Mouse (Mus musculus) heart, adult 18-20 months (tissue): ENCODE results near the gene Eea1. TPM values are rescaled to one million over a fixed set of nuclear protein-coding genes. Genes with fewer than 3 reads are reported as not detected.

Experiments
- DNase-seq, 2 experiments: peaks; one replicate each; pipeline ENCODE4 v3.0.0; 2021 to 2022; ENCODE audit warnings: mixed read lengths in 1 of 2
- total RNA-seq, 2 experiments: library from RNA; stranded (reverse); gene quantifications; 2 replicates each; pipeline ENCODE4 v1.2.3; 2021

The Eea1 gene
- total RNA-seq, 2 experiments from 2014 or later = 32.7 to 37.2 TPM

- DNase-seq = no peak
These were observed 9.0 kb downstream of the Eea1 start for GRCm38 (mm10) chr10:95949410-95949809.

- no peak for DNase-seq
These were observed 9.7 kb downstream of the Eea1 start for GRCm38 (mm10) chr10:95950194-95950593.

- no peak for DNase-seq
These were observed 10.3 kb downstream of the Eea1 start for GRCm38 (mm10) chr10:95950797-95951196.

DNA sequence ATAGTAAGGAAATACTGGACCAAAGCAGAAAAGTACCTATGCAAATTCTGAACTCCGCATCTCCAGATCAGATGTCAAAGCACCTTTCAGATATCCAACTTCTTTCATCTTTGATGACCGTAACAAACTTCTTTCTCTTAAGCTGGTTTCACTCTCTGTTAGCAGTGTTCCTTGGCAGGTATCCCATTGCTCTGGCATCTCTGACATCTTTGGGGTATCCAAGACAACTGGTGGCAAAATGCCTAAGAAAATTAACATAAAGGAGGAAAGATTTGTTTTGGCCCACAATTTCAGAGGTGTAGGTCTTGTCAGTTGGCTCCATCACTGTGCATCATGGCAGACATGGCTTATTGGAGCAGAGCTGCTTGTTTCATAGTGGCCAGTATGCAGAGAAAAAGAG is 10.9 kb downstream of the Eea1 start:
- no peak for DNase-seq

DNA sequence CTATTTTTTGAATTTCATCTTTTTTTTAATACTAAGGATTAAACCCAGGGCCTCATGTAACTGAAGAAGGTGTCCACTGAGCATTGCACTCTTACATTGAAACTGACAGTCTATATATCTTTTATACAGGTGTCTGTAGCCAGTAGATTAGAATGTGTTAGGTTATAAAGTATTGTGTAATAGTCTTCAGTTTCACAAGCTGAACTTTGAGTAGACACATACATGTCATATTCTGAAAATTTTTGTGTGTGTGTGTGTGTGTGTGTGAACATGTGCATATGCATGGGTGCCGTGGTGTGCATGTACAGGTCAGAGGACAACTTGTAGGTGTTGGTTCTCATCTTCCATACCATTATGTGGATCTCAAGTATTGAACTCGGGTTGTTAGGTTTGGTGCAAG is 16.2 kb downstream of the Eea1 start:
- DNase-seq = no peak

GRCm38 (mm10) chr10:95957574-95957973 is 17.1 kb downstream of the Eea1 start:
- DNase-seq = peak in 1 of 2 experiments; percentile 18

DNA sequence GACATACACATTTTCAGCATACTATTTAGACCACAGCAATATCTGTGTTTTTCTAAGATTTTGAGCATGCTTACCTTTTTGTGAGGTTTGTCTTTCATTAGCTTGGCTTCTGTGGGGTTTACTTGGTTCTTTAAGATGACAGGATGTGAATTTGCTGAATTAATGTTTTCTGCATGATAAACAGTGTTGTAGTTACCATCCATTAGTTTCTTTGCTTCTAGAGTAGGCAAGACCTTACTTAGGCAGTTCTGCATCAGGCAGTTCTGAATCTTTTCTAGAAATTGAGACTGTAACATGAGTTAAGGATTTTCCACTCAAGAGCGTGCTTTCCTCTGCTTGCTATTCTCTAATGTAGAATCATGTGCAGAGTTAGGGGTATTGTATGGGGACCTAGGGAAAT is 24.2 kb downstream of the Eea1 start:
- no peak for DNase-seq

- DNase-seq = no peak
These were observed 29.2 kb downstream of the Eea1 start for GRCm38 (mm10) chr10:95969694-95970093.

- DNase-seq = peak; percentile 30 to 35
These were observed 30.3 kb downstream of the Eea1 start for GRCm38 (mm10) chr10:95970744-95971212.

- DNase-seq = peak in 1 of 2 experiments; percentile 22
These were observed 30.9 kb downstream of the Eea1 start for GRCm38 (mm10) chr10:95971341-95971740.

GRCm38 (mm10) chr10:95971942-95972341 is 31.5 kb downstream of the Eea1 start:
- no peak for DNase-seq

DNA sequence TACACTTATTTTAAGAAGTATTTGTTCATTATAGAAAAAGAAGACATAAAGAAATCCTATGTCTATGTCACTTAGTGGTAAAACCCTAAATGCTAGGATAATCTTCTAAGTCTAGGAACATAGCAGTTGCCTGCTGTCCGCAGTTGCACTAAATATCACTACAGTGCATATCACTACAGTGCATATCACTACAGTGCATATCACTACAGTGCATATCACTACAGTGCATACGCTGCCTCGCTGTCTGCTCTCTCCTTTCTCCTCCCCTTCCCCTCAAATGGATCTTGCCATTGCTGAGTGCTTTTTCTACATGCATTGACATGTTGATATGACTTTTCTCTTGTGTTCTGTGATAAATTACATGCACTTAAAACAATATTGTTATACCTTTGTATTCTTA is 34.0 kb downstream of the Eea1 start:
- DNase-seq = no peak

DNA sequence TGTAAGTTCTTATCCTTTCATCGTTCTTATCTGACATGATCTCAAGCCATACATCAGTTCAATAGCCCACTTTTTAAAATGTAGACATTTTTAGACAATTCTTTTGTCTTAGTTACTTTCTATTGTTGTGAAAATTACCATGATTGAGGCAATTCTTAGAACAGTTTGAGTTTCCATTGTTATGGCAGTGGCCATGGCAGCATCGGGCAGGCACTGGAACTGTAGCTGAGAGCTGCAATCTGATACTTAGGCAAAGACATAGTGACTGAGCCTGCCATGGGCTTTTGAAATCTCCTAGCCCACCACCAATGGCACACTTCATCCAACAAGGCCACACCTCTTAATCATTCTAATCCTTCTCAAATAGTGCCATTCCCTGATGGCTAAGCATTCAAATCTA is 36.3 kb downstream of the Eea1 start:
- DNase-seq = no peak

- DNase-seq = no peak
These were observed 49.3 kb downstream of the Eea1 start for GRCm38 (mm10) chr10:95989731-95990130.

DNA sequence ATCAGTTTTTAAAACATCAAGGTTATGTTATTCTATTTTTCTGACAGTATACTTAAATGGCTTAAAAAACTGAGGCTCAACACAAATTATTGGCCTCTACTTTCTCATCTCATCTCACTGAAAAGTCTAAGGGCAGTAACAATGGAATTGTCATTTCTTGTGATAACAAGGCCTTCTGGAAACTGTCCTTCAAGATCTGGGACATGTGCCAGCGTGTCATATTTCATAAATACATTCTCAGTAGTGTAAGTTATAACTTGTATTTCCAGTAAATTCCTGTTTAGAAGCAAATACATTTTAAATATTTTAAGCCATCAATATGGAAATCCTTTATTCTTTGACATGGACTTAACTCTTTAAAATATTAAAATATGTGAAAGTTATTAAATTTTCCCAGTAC is 50.7 kb downstream of the Eea1 start:
- DNase-seq = no peak

DNA sequence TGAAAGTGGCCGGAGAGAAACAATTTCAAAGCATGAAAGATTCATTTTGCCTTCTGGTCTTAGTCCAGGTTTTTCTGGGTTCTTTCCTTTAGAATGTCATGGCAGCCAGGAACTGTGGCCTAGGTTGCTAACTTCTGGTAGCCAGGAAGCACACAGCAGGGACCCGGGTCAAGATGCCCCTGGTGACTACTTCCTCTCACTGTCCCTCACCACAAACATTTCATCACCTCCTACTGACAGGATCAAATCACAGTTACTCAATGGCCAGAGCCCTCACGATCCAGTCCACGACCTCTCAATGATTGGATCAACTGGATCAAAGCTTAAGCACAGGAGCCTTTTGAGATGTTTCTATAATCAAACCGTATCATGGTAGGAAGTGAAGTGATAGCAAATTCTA is 60.5 kb downstream of the Eea1 start:
- DNase-seq = no peak

- DNase-seq = peak in 1 of 2 experiments; percentile 9
These were observed 75.3 kb downstream of the Eea1 start for GRCm38 (mm10) chr10:96015738-96016137.

DNA sequence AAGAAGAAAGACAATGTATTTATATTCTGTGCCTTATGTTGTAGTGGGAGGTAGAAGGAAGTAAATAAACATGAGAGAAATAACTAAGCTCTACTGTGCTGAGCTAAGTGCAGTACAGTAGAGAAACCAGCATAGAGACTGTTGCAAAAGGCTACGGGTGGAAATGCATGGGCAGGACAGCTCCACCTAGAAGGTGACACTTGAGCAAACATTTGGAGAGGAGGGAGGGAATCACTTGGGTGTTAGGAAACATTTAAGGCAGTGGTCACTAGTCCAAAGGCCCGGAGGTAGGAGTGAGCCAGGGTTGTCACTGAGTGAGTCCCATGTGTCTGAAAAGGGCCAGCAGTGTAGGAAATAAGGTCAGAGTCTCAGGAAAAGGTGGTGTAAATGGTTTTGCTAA is 77.0 kb downstream of the Eea1 start:
- no peak for DNase-seq

- DNase-seq = peak; percentile 47 to 61
These were observed 93.0 kb downstream of the Eea1 start for GRCm38 (mm10) chr10:96033356-96033984.

DNA sequence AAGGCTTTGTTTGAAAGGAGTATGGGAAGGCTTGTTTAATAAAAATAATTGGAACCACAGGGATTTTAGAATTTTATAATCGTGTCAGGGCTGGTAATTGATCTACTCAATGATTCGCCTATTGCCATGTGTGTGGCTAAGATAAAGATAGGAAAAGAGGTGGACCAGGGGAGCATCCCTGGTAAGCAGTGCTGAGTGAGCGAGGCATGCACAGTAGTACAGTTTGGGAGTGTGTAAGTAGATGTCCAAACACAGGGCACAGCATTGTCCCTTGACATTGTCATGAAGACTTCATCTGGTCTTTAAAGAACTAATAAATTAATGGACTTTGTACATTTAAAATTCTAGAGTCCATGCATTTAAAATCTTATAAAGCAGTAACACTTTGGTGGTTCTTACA is 93.7 kb downstream of the Eea1 start:
- no peak for DNase-seq

- no peak for DNase-seq
These were observed 95.5 kb downstream of the Eea1 start for GRCm38 (mm10) chr10:96035951-96036350.

GRCm38 (mm10) chr10:96044216-96044615 is 103.8 kb downstream of the Eea1 start:
- DNase-seq = no peak

DNA sequence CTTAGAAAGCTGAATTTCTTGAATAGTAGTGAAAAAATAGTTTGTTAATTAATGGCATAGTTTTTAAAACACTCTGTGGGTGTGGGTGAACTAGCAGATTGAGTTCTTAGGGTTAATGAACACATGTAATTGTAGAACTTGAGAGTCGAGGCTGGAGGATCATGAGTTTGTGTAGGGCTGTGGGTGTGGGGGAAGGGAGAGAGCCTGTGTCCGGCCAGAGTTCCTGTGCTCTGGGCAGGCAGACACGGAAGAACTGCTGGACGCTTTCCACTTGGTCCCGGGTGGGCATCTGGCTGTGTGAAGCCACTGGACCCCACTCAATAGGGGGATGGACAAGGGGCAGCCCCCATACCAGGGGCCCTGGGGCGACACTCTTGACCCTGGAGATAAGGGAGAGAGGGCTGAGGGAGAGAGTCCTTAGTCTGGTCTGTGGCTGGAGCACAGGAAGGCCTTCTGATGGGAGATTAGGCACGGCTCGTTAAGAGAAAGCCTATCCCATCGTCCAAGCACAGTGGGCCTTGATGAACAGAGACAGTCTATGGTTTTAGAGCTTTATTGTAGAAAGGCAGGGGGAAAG is 107.6 kb downstream of the Eea1 start:
- no peak for DNase-seq

- DNase-seq = peak; percentile 12 to 32
These were observed 108.1 kb downstream of the Eea1 start for GRCm38 (mm10) chr10:96048550-96048949.
